Mouse (Mus musculus) embryonic facial prominence, embryonic 10.5 days (tissue): ENCODE results near the gene Gfi1. TPM values are rescaled to one million over a fixed set of nuclear protein-coding genes. Genes with fewer than 3 reads are reported as not detected.
A peak's percentile ranks its signal among the peaks of the same experiment; 100 is the strongest.

Experiments
- DNase-seq: peaks from one replicate; pipeline ENCODE4 v3.0.0-alpha.2; 2017; ENCODE audit warnings: low spot score
- H3K27ac ChIP-seq: fragments of 300-500 bp; sonication (generic); replicated peaks from 2 replicates; pipeline ENCODE4 v1.5.1; 2016; ENCODE audit warnings: mild to moderate bottlenecking
- H3K27me3 ChIP-seq: fragments of 300-500 bp; sonication (generic); replicated peaks from 2 replicates; pipeline ENCODE4 v1.6.1; 2016; ENCODE audit warnings: low read depth, mild to moderate bottlenecking; ENCODE audit not compliant: poor library complexity, severe bottlenecking
- H3K36me3 ChIP-seq: fragments of 300-500 bp; sonication (generic); replicated peaks from 2 replicates; pipeline ENCODE4 v1.6.1; 2016; ENCODE audit warnings: mild to moderate bottlenecking, moderate library complexity
- H3K4me1 ChIP-seq: fragments of 300-500 bp; sonication (generic); 2 replicates; pipeline ENCODE4 v1.6.1; 2016
- H3K4me3 ChIP-seq: fragments of 300-500 bp; sonication (generic); 2 replicates; pipeline ENCODE4 v1.5.1; 2016; ENCODE audit warnings: mild to moderate bottlenecking, moderate library complexity
- H3K9me3 ChIP-seq: fragments of 300-500 bp; sonication (generic); 2 replicates; pipeline ENCODE4 v1.6.1; 2016; ENCODE audit warnings: mild to moderate bottlenecking
- WGBS: fragments of 180-500 bp; shearing (Covaris S2); methylation state at CpG from one replicate; pipeline ENCODE4 v1.1.7; 2016; 5-methylcytosine and 5-hydroxymethylcytosine counted together
- polyA plus RNA-seq: library from polyadenylated mRNA; unstranded; fragments of >200 nt; fragmentation: Nextera tagmentation; extraction: Ambion mirVana; gene quantifications from 2 replicates; pipeline ENCODE4 v1.2.1, GENCODE M21; 2016

The Gfi1 gene
- polyA plus RNA-seq, 1 experiment from 2014 or later, result not detected

- Histone ChIP-seq H3K36me3 (peaks cover 14% of the 10 kb centered on the region; the same call in 1 of the 2 replicates), H3K4me3 (no peak overlapping the region), H3K9me3 (no peaks in the 10 kb centered on the region), H3K27ac (no peak overlapping the region), H3K27me3 (no peaks in the 10 kb centered on the region), H3K4me1 (no peaks in the 10 kb centered on the region)
- 85% methylated on average over 3 of the region's 3 CpGs for WGBS
- DNase-seq, result no peak
These were observed 12.5 kb upstream of the Gfi1 start for GRCm38 (mm10) chr5:107738296-107738695.

- peaks cover 16% of the 10 kb centered on the region for H3K27me3 ChIP-seq
- DNase-seq, result no peak
- 89% methylated on average over 5 of the region's 5 CpGs for WGBS
- H3K9me3 ChIP-seq, result no peaks in the 10 kb centered on the region
- H3K36me3 ChIP-seq, result 0 out of 2 replicates have a peak, but pooled peaks cover 8% of the 10 kb centered on the region
- H3K4me3 ChIP-seq, result no peak overlapping the region
- H3K4me1 ChIP-seq, result no peaks in the 10 kb centered on the region
- H3K27ac ChIP-seq, result no peak overlapping the region
These were observed 10.3 kb upstream of the Gfi1 start for GRCm38 (mm10) chr5:107736171-107736570.

- no peaks in the 10 kb centered on the region for H3K36me3 ChIP-seq
- H3K27me3 ChIP-seq, result peaks cover 60% of the 10 kb centered on the region
- H3K9me3 ChIP-seq, result no peaks in the 10 kb centered on the region
- WGBS, result 30% methylated on average over 2 of the region's 2 CpGs
- DNase-seq, result no peak
- H3K4me3 ChIP-seq, result no peak overlapping the region
- no peak overlapping the region for H3K27ac ChIP-seq
- H3K4me1 ChIP-seq, result peaks cover under 1% of the 10 kb centered on the region; the same call in 1 of the 2 replicates
These were observed 6.0 kb upstream of the Gfi1 start for GRCm38 (mm10) chr5:107731844-107732243.

- WGBS, result 53% methylated on average over 3 of the region's 3 CpGs
- peaks cover 64% of the 10 kb centered on the region for H3K27me3 ChIP-seq
These were observed 5.6 kb upstream of the Gfi1 start for GRCm38 (mm10) chr5:107731408-107731807.

GRCm38 (mm10) chr5:107727007-107727402 is 1.2 kb upstream of the Gfi1 start:
- no peaks in the 10 kb centered on the region for H3K9me3 ChIP-seq

More at GRCm38 (mm10) chr5:107731408-107731807, 5.6 kb upstream of the Gfi1 start:
- Histone ChIP-seq H3K4me1 (peaks cover 5% of the 10 kb centered on the region), H3K4me3 (no peak overlapping the region), H3K27ac (no peak overlapping the region), H3K9me3 (no peaks in the 10 kb centered on the region), H3K36me3 (no peaks in the 10 kb centered on the region)
- DNase-seq, result no peak

GRCm38 (mm10) chr5:107726281-107727006 is 608 bp upstream of the Gfi1 start:
- Histone ChIP-seq H3K27ac (no peak overlapping the region), H3K36me3 (no peaks in the 10 kb centered on the region), H3K9me3 (no peaks in the 10 kb centered on the region), H3K27me3 (peaks cover 100% of the 10 kb centered on the region), H3K4me3 (peak overlapping the region; percentile 42), H3K4me1 (peaks cover 49% of the 10 kb centered on the region)
- DNase-seq, result peak; percentile 54
- WGBS, result under 1% methylated on average over 57 of the region's 57 CpGs

More at GRCm38 (mm10) chr5:107727007-107727402, 1.2 kb upstream of the Gfi1 start:
- H3K4me3 ChIP-seq, result peak overlapping the region; percentile 42
- H3K4me1 ChIP-seq, result peaks cover 44% of the 10 kb centered on the region
- H3K27ac ChIP-seq, result no peak overlapping the region
- 17% methylated on average over 12 of the region's 12 CpGs for WGBS
- DNase-seq, result no peak
- no peaks in the 10 kb centered on the region for H3K36me3 ChIP-seq
- H3K27me3 ChIP-seq, result peaks cover 100% of the 10 kb centered on the region

- Histone ChIP-seq H3K9me3 (no peaks in the 10 kb centered on the region), H3K36me3 (no peaks in the 10 kb centered on the region), H3K4me3 (peak overlapping the region; percentile 42), H3K27ac (no peak overlapping the region), H3K4me1 (peaks cover 56% of the 10 kb centered on the region), H3K27me3 (peaks cover 100% of the 10 kb centered on the region)
- WGBS, result under 1% methylated on average over 52 of the region's 52 CpGs
- DNase-seq, result peak; percentile 76
These were observed 988 bp downstream of the Gfi1 start for GRCm38 (mm10) chr5:107724661-107725434.

GRCm38 (mm10) chr5:107723541-107724511 is 2.0 kb downstream of the Gfi1 start:
- Histone ChIP-seq H3K4me3 (peak overlapping the region; percentile 42), H3K9me3 (no peaks in the 10 kb centered on the region), H3K27ac (no peak overlapping the region), H3K36me3 (no peaks in the 10 kb centered on the region), H3K4me1 (peaks cover 56% of the 10 kb centered on the region), H3K27me3 (peaks cover 100% of the 10 kb centered on the region)
- DNase-seq, result peak; percentile 62
- under 1% methylated on average over 49 of the region's 49 CpGs for WGBS

GRCm38 (mm10) chr5:107722661-107723532 is 2.9 kb downstream of the Gfi1 start:
- H3K4me3 ChIP-seq, result peak overlapping the region; percentile 42
- DNase-seq, result peak; percentile 61
- WGBS, result under 1% methylated on average over 34 of the region's 34 CpGs
- peaks cover 56% of the 10 kb centered on the region for H3K4me1 ChIP-seq
- H3K36me3 ChIP-seq, result no peaks in the 10 kb centered on the region
- H3K9me3 ChIP-seq, result no peaks in the 10 kb centered on the region
- H3K27me3 ChIP-seq, result peaks cover 100% of the 10 kb centered on the region
- H3K27ac ChIP-seq, result no peak overlapping the region

GRCm38 (mm10) chr5:107721638-107722011 is 4.2 kb downstream of the Gfi1 start:
- H3K4me1 ChIP-seq, result peaks cover 53% of the 10 kb centered on the region
- WGBS, result 1% methylated on average over 33 of the region's 33 CpGs

GRCm38 (mm10) chr5:107720991-107721637 is 4.7 kb downstream of the Gfi1 start:
- DNase-seq, result peak; percentile 69
- peak overlapping the region; percentile 54 for H3K4me3 ChIP-seq
- no peak overlapping the region for H3K27ac ChIP-seq
- no peaks in the 10 kb centered on the region for H3K9me3 ChIP-seq
- H3K4me1 ChIP-seq, result peaks cover 48% of the 10 kb centered on the region
- H3K36me3 ChIP-seq, result no peaks in the 10 kb centered on the region
- peaks cover 100% of the 10 kb centered on the region for H3K27me3 ChIP-seq
- WGBS, result under 1% methylated on average over 58 of the region's 58 CpGs

More at GRCm38 (mm10) chr5:107721638-107722011, 4.2 kb downstream of the Gfi1 start:
- H3K36me3 ChIP-seq, result no peaks in the 10 kb centered on the region
- peaks cover 100% of the 10 kb centered on the region for H3K27me3 ChIP-seq
- no peak for DNase-seq
- H3K27ac ChIP-seq, result no peak overlapping the region
- H3K4me3 ChIP-seq, result peak overlapping the region; percentile 54
- no peaks in the 10 kb centered on the region for H3K9me3 ChIP-seq
